Mouse (Mus musculus) limb, embryonic 10.5 days (tissue): ENCODE measurements around the gene Lig3. TPM values are rescaled to one million over a fixed set of nuclear protein-coding genes. Genes with fewer than 3 reads are reported as not detected.

Experiments used
- DNase-seq: peaks from one replicate; pipeline ENCODE4 v3.0.0-alpha.2; 2017; ENCODE audit warnings: low spot score
- H3K27ac ChIP-seq: fragments of 300-500 bp; sonication (generic); 2 replicates; pipeline ENCODE4 v1.5.1; 2016; ENCODE audit warnings: mild to moderate bottlenecking
- H3K27me3 ChIP-seq: fragments of 300-500 bp; sonication (generic); 2 replicates; pipeline ENCODE4 v1.6.1; 2016; ENCODE audit warnings: low read depth, mild to moderate bottlenecking; ENCODE audit not compliant: poor library complexity, severe bottlenecking
- H3K36me3 ChIP-seq: fragments of 300-500 bp; sonication (generic); 2 replicates; pipeline ENCODE4 v1.6.1; 2016; ENCODE audit warnings: mild to moderate bottlenecking, moderate library complexity
- H3K4me1 ChIP-seq: fragments of 300-500 bp; sonication (generic); 2 replicates; pipeline ENCODE4 v1.6.1; 2016
- H3K4me3 ChIP-seq: fragments of 300-500 bp; sonication (generic); 2 replicates; pipeline ENCODE4 v1.5.1; 2016; ENCODE audit warnings: mild to moderate bottlenecking, moderate library complexity
- H3K9me3 ChIP-seq: fragments of 300-500 bp; sonication (generic); replicated peaks from 2 replicates; pipeline ENCODE4 v1.6.1; 2016; ENCODE audit warnings: mild to moderate bottlenecking
- WGBS: fragments of 180-500 bp; shearing (Covaris S2); methylation state at CpG from one replicate; pipeline ENCODE4 v1.1.7; 2016; 5-methylcytosine and 5-hydroxymethylcytosine counted together
- polyA plus RNA-seq: library from polyadenylated mRNA; unstranded; fragments of >200 nt; fragmentation: Nextera tagmentation; extraction: Ambion mirVana; gene quantifications from 2 replicates; pipeline ENCODE4 v1.2.1, GENCODE M21; 2016

The Lig3 gene
- 46.8 and 47.1 TPM in 2 replicates for polyA plus RNA-seq

DNA sequence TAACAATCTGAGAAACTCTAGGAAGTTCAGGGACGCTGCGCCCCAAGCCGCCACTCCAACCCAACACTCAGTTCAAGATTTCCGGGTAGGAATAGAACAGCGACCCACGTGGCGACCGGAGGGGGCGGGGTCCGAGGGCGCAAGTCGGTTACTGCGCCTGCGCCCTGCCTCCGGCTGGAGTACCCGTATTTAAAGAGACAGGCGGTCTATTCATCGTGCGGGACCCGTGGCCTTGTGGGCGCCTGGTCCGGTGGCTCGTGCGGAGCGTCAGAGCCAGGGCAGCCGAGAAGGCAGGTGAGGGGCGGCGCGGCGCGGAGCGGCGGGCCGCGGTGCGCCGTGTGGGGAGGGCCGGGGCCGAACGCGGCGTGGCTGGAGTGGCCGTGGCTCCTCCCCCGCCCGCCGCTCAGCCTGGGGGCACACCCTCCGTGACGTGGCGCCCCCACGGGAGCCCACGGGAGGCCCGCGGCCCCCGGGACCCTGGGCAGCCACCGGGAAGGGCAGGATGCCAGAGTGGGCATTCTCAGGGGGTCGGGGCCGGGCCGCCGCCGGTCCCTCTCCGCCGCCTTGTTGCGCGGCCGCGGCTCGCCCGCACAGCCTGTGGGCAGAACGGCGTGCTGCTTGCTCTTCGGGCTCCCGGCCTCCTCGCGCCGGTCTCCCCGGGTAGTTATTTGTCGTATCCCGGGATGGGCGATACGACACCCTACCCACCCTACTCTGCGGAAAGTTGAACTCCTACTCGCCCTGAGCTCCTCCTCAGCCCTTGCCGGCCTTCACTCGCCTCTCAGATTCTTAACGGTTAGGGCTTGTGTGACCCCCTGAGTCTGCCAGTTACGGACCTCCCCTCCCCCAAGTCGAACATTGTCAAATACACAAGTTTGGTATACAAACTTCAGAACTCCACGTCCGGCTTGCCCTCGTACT lies at the start of gene Lig3:
Lig3 (plus strand) TSS at position 126 of the 921 bp plus-strand sequence.
- peak within 1 kb of the TSS; percentile 99 for H3K27ac ChIP-seq
- under 1% methylated on average over 81 of the region's 90 CpGs for WGBS

DNA sequence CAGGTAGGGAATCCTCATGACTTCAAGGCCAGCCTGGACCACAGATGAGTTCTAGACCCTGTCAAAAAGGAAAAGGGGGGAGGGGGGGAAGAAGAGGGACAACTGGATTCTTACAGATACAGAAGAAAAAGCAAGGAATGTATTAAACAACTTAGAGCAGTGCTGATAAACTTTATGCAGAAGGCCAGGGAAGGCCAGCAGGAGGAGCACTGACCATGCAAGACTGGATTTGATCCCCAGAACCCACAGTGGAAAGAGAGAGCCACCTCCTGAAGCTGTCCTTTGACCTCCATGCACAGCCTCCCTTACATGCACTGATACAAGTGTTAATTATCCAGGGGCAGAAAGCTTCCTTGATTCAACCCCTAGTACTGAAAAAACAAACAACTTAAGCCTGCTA lies 46.7 kb upstream of the Lig3 start:
- H3K4me1 ChIP-seq = no peaks in the 10 kb centered on the region
- no peaks in the 10 kb centered on the region for H3K9me3 ChIP-seq
- no peak for DNase-seq
- H3K27me3 ChIP-seq = no peaks in the 10 kb centered on the region
- no peak overlapping the region for H3K27ac ChIP-seq
- no peak overlapping the region for H3K4me3 ChIP-seq
- no peaks in the 10 kb centered on the region for H3K36me3 ChIP-seq

More for the DNA sequence above, at the start of gene Lig3:
- no peaks in the 10 kb centered on the region for H3K9me3 ChIP-seq
- no peaks in the 10 kb centered on the region for H3K27me3 ChIP-seq
- peaks cover 21% of the 10 kb centered on the region for H3K4me1 ChIP-seq
- peaks cover 34% of the 10 kb centered on the region for H3K36me3 ChIP-seq
- DNase-seq = peak; percentile 95
- H3K4me3 ChIP-seq = peak within 1 kb of the TSS; percentile 96

DNA sequence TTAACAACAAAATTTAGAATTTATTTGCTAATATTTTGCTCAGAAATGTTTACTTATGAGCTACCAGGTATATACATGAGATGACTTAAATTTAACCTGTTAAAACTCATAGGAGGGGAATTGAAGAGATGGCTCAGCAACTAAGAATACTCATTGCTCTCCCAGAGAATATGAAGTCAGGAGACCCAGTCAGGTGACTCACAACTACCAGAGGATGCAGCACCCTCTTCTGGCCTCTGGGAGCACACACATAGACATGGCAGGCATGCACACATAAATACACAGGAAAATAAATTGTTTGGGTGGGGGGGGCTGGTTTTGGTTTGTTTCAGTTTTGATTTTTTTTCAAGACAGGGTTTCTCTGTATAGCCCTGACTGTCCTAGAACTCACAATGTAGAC lies 41.9 kb upstream of the Lig3 start:
- H3K36me3 ChIP-seq = no peaks in the 10 kb centered on the region
- no peak for DNase-seq
- H3K4me3 ChIP-seq = no peak overlapping the region
- H3K27ac ChIP-seq = no peak overlapping the region
- no peaks in the 10 kb centered on the region for H3K27me3 ChIP-seq
- H3K4me1 ChIP-seq = no peaks in the 10 kb centered on the region
- H3K9me3 ChIP-seq = no peaks in the 10 kb centered on the region

- no peaks in the 10 kb centered on the region for H3K9me3 ChIP-seq
- no peaks in the 10 kb centered on the region for H3K4me1 ChIP-seq
- no peaks in the 10 kb centered on the region for H3K27me3 ChIP-seq
- no peak overlapping the region for H3K4me3 ChIP-seq
- peak; percentile 34 for DNase-seq
- WGBS = 39% methylated on average over 6 of the region's 6 CpGs
- H3K27ac ChIP-seq = no peak overlapping the region
- H3K36me3 ChIP-seq = no peaks in the 10 kb centered on the region
Measured at GRCm38 (mm10) chr11:82746138-82746537, 34.8 kb upstream of the Lig3 start.

GRCm38 (mm10) chr11:82746857-82747366 lies 34.0 kb upstream of the Lig3 start:
- Histone ChIP-seq H3K4me1 (no peaks in the 10 kb centered on the region), H3K9me3 (no peaks in the 10 kb centered on the region), H3K36me3 (no peaks in the 10 kb centered on the region), H3K4me3 (no peak overlapping the region), H3K27me3 (no peaks in the 10 kb centered on the region), H3K27ac (no peak overlapping the region)
- WGBS = 84% methylated on average over 8 of the region's 8 CpGs
- DNase-seq = no peak

- no peaks in the 10 kb centered on the region for H3K4me1 ChIP-seq
- 81% methylated on average over 6 of the region's 6 CpGs for WGBS
Measured at GRCm38 (mm10) chr11:82752349-82753115, 28.4 kb upstream of the Lig3 start.

DNA sequence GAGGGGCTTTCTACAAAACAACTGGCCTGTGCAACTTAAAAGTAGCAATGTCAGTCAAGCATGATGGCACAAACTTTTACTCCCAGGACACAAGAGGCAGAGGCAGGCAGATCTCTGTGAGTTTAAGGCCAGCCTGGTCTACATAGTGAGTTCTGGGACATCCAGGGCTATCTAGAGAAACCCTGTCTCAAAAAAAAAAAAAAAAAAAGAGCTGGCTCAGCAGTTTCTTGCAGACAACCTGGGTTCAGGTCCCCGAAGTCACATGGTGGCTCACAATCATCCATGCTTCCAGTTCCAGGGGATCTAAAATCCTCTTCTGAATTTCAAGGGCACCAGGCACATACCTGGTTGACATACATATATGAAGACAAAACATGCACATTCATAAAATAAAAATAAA lies 25.0 kb upstream of the Lig3 start:
- Histone ChIP-seq H3K4me1 (no peaks in the 10 kb centered on the region), H3K4me3 (no peak overlapping the region), H3K27me3 (no peaks in the 10 kb centered on the region), H3K9me3 (no peaks in the 10 kb centered on the region), H3K36me3 (no peaks in the 10 kb centered on the region), H3K27ac (no peak overlapping the region)
- WGBS = 81% methylated on average over 1 of the region's 1 CpGs
- DNase-seq = no peak

More at GRCm38 (mm10) chr11:82752349-82753115, 28.4 kb upstream of the Lig3 start:
- no peak overlapping the region for H3K4me3 ChIP-seq
- no peak overlapping the region for H3K27ac ChIP-seq
- H3K27me3 ChIP-seq = no peaks in the 10 kb centered on the region
- H3K36me3 ChIP-seq = no peaks in the 10 kb centered on the region
- DNase-seq = no peak
- no peaks in the 10 kb centered on the region for H3K9me3 ChIP-seq

GRCm38 (mm10) chr11:82762286-82762829 lies 18.6 kb upstream of the Lig3 start:
- no peak overlapping the region for H3K4me3 ChIP-seq
- no peak overlapping the region for H3K27ac ChIP-seq
- peaks cover 13% of the 10 kb centered on the region; the same call in 1 of the 2 replicates for H3K36me3 ChIP-seq
- H3K9me3 ChIP-seq = no peaks in the 10 kb centered on the region
- 86% methylated on average over 6 of the region's 6 CpGs for WGBS
- H3K27me3 ChIP-seq = no peaks in the 10 kb centered on the region
- H3K4me1 ChIP-seq = peaks cover 23% of the 10 kb centered on the region
- DNase-seq = no peak

DNA sequence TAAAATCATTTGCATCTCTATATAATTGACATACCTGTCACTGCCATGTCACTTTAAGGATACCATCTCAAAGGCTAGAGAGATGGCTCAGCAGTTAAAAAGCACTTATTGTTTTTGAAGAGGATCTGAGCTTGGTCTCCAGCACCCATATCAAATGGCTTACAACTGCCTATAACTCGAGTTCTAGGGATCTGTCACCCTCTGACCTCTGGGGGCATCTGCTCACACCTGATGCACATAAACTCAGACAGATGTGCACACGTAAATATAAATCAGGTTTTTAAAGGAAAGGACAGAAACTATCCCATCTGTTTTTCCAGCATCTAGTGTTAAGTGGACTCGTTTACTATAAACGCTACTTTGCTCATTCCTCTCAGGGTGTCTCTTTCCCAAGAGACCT lies 17.6 kb upstream of the Lig3 start:
- Histone ChIP-seq H3K4me1 (peaks cover 23% of the 10 kb centered on the region), H3K27ac (peak overlapping the region; percentile 93; the same call in 1 of the 2 replicates), H3K36me3 (peaks cover 15% of the 10 kb centered on the region), H3K27me3 (no peaks in the 10 kb centered on the region), H3K4me3 (peak overlapping the region; percentile 96), H3K9me3 (no peaks in the 10 kb centered on the region)
- 14% methylated on average over 4 of the region's 4 CpGs for WGBS
- DNase-seq = no peak

DNA sequence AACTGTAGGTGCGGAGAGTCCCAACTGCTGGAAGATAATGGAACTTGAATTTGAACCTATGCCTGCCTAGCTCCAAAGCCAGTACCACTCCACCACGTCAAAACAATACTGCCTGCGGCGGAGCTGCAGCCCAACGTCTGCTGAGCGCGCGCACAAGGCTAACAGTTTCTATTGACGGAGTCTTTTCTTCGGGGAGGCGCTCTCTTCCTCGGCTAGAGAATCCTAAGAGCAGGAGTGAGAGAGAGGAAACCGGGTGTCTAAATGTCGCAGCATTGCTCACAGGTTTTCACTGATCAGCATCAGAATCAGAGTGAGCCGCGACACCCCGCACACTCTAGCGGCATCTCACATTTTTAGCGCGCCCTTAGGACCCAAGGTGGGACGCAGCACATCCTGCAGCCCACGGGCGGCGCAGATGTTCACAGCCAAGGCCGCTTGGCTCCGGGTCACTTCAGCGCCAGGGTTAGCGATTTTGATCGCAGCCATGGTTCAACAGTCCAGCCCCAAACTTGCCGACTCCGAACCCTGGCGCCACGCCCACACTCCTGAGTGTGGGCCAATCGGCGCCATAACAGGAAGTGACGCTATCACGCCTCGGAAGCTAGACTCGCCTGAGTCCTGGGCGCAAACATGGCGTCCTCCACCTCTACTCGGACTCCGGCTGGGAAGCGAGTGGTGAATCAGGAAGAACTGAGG lies 17.0 kb upstream of the Lig3 start, which contains the start of the genes Cct6b and Zfp830:
Cct6b (minus strand) TSS at position 580 of the 696 bp plus-strand sequence.
Zfp830 (plus strand) TSS at position 604 of the 696 bp plus-strand sequence.
- Histone ChIP-seq H3K4me3 (peak within 1 kb of the TSS; percentile 96), H3K4me1 (peaks cover 23% of the 10 kb centered on the region), H3K36me3 (peaks cover 22% of the 10 kb centered on the region), H3K27ac (peak within 1 kb of the TSS; percentile 93), H3K27me3 (no peaks in the 10 kb centered on the region), H3K9me3 (no peaks in the 10 kb centered on the region)
- under 1% methylated on average over 44 of the region's 44 CpGs for WGBS
- peak; percentile 92 for DNase-seq

DNA sequence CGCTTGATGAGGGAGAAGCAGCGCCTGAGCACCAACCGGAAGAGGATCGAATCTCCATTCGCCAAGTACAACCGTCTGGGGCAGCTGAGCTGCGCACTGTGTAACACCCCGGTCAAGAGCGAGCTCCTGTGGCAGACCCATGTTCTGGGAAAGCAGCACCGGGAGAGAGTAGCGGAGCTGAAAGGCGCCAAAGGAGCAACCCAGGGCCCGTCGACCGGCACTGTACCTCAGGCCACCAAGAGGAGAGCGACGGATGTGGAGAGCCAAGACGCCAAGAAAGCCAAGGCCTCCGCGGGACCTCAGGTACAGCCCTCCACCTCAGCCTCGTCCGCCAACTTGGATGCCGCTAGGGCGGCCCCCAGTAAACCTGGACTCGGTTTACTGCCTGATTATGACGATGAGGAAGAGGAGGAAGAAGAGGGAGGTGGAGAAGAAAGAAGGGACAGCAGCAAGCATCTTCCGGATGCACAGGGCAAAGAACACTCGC lies 16.4 kb upstream of the Lig3 start:
- peak overlapping the region; percentile 96 for H3K4me3 ChIP-seq
- peak overlapping the region; percentile 93 for H3K27ac ChIP-seq
- no peaks in the 10 kb centered on the region for H3K27me3 ChIP-seq
- peaks cover 28% of the 10 kb centered on the region for H3K36me3 ChIP-seq
- under 1% methylated on average over 28 of the region's 28 CpGs for WGBS
- DNase-seq = no peak
- H3K4me1 ChIP-seq = peaks cover 23% of the 10 kb centered on the region
- no peaks in the 10 kb centered on the region for H3K9me3 ChIP-seq

- Histone ChIP-seq H3K4me3 (peak overlapping the region; percentile 96), H3K36me3 (peaks cover 23% of the 10 kb centered on the region), H3K27me3 (no peaks in the 10 kb centered on the region), H3K4me1 (peaks cover 21% of the 10 kb centered on the region), H3K27ac (peak overlapping the region; percentile 99), H3K9me3 (no peaks in the 10 kb centered on the region)
- no peak for DNase-seq
- WGBS = 69% methylated on average over 5 of the region's 5 CpGs
Measured at GRCm38 (mm10) chr11:82780134-82780533, 774 bp upstream of the Lig3 start.
